Mouse (Mus musculus): ENCODE measurements at regions not wholly inside any gene's neighbourhood (a gene's known extent, or its start where the extent isn't known, plus 50 kb on each side); places are given as distances from the start of the nearest gene placed in this dataset.

- no peak for DNase-seq
Observed at GRCm38 (mm10) chr1:80025863-80026616, 165.1 kb upstream of the Serpine2 start.

- DNase-seq: no peak
Observed at GRCm38 (mm10) chr1:80023518-80024095, 162.6 kb upstream of the Serpine2 start.

- no peak for DNase-seq
Observed at GRCm38 (mm10) chr1:80021866-80022265, 160.9 kb upstream of the Serpine2 start.

GRCm38 (mm10) chr1:80018391-80019065 is 157.5 kb upstream of the Serpine2 start:
- DNase-seq: peak; percentile 23 to 39

- DNase-seq: no peak
Observed at GRCm38 (mm10) chr1:80015474-80015873, 154.5 kb upstream of the Serpine2 start.

GRCm38 (mm10) chr1:80014586-80014985 is 153.6 kb upstream of the Serpine2 start:
- DNase-seq: no peak

GRCm38 (mm10) chr1:80010724-80011123 is 149.7 kb upstream of the Serpine2 start:
- DNase-seq: no peak

- DNase-seq: peak; percentile 7 to 51
Observed at GRCm38 (mm10) chr1:79999081-79999480, 138.1 kb upstream of the Serpine2 start.

- no peak for DNase-seq
Observed at GRCm38 (mm10) chr1:79997911-79998310, 136.9 kb upstream of the Serpine2 start.

GRCm38 (mm10) chr1:79997456-79997855 is 136.5 kb upstream of the Serpine2 start:
- no peak for DNase-seq

GRCm38 (mm10) chr1:79984721-79985120 is 123.7 kb upstream of the Serpine2 start:
- DNase-seq: no peak

GRCm38 (mm10) chr1:79982678-79983280 is 121.8 kb upstream of the Serpine2 start:
- peak; percentile 10 to 34 for DNase-seq

- no peak for DNase-seq
Observed at GRCm38 (mm10) chr1:79979863-79980262, 118.9 kb upstream of the Serpine2 start.

GRCm38 (mm10) chr1:79978156-79978555 is 117.2 kb upstream of the Serpine2 start:
- no peak for DNase-seq

- DNase-seq: peak; percentile 48 to 64
Observed at GRCm38 (mm10) chr1:79956121-79956520, 95.1 kb upstream of the Serpine2 start.

- DNase-seq: peak in 1 of 2 experiments; percentile 6
Observed at GRCm38 (mm10) chr1:79944231-79944630, 83.3 kb upstream of the Serpine2 start.

GRCm38 (mm10) chr1:79932435-79932834 is 71.5 kb upstream of the Serpine2 start:
- DNase-seq: no peak

GRCm38 (mm10) chr1:79927740-79928139 is 66.8 kb upstream of the Serpine2 start:
- no peak for DNase-seq

- DNase-seq: no peak
Observed at GRCm38 (mm10) chr1:79925776-79926175, 64.8 kb upstream of the Serpine2 start.

GRCm38 (mm10) chr1:79921890-79922289 is 60.9 kb upstream of the Serpine2 start:
- DNase-seq: peak; percentile 47 to 59

- DNase-seq: no peak
Observed at GRCm38 (mm10) chr1:79921333-79921732, 60.4 kb upstream of the Serpine2 start.

- DNase-seq: peak; percentile 20 to 44
Observed at GRCm38 (mm10) chr1:79917426-79918150, 56.6 kb upstream of the Serpine2 start.

Data from kidney, postnatal 36 days (tissue).